Mouse (Mus musculus): ENCODE measurements around the gene Kirrel3. TPM values are rescaled to one million over a fixed set of nuclear protein-coding genes. Genes with fewer than 3 reads are reported as not detected.

The Kirrel3 gene
- total RNA-seq, 2 experiments from 2014 or later: 0.64 to 0.83 TPM

DNA sequence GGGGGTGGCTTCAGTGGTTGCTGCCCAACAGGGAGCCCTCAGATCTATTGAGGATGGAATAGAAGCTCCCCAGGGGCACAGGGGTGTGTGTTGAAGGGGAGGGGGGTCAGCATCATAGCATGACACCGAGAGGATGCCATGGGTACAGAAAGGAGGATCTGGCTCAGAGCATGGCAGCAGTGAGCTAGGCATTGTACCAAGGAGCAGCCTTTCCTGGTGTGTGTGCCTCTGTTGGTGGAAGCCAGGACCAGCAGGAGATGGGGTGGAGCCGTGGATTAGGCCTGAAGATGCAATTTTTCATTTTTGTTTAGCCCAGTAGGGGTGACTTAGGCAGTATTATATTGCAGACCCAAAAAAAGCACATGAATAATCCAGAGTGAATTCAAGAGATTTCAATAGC lies 7.9 kb downstream of the Kirrel3 start:
- no peak for DNase-seq (ENCODE audit: low spot score)
- intact Hi-C loops (cut with DNase I): no loop called here

GRCm38 (mm10) chr9:34498126-34498525 lies 12.4 kb downstream of the Kirrel3 start:
- intact Hi-C loops (cut with DNase I): loop anchor here (1.0 to 2.0 kb wide), 4 partner anchors 256 to 521 kb away; no protein-coding TSS in a partner anchor
- no peak for DNase-seq (ENCODE audit: low spot score)

DNA sequence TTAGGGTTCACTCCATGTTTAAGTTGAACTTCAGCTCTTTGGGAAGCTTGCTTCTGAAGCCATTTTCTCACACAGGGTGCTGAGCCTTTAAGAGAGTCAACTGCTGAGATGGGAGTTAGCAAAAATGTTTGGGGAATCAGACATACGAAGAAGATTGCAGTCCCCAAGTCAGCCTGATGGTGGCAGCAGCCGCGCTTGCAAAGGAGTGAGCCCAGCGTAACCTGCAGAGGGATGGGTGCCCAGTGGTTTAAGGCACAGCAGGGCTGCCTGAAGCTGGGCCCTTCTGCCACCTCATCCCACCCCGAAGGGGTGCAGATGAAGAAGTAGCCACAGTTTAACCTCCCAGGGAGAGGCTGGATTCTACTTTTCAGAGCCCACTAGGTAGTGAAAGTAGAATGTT lies 13.0 kb downstream of the Kirrel3 start:
- intact Hi-C loops (cut with DNase I): loop anchor here (1.0 to 2.0 kb wide), 4 partner anchors 256 to 521 kb away; no protein-coding TSS in a partner anchor
- peak; percentile 12 for DNase-seq (ENCODE audit: low spot score)

- no peak for DNase-seq (ENCODE audit: low spot score)
- intact Hi-C loops (cut with DNase I): no loop called here
Observed at GRCm38 (mm10) chr9:34507164-34507563, 21.5 kb downstream of the Kirrel3 start.

GRCm38 (mm10) chr9:34518861-34519260 lies 33.2 kb downstream of the Kirrel3 start:
- no peak for DNase-seq (ENCODE audit: low spot score)
- intact Hi-C loops (cut with DNase I): no loop called here

DNA sequence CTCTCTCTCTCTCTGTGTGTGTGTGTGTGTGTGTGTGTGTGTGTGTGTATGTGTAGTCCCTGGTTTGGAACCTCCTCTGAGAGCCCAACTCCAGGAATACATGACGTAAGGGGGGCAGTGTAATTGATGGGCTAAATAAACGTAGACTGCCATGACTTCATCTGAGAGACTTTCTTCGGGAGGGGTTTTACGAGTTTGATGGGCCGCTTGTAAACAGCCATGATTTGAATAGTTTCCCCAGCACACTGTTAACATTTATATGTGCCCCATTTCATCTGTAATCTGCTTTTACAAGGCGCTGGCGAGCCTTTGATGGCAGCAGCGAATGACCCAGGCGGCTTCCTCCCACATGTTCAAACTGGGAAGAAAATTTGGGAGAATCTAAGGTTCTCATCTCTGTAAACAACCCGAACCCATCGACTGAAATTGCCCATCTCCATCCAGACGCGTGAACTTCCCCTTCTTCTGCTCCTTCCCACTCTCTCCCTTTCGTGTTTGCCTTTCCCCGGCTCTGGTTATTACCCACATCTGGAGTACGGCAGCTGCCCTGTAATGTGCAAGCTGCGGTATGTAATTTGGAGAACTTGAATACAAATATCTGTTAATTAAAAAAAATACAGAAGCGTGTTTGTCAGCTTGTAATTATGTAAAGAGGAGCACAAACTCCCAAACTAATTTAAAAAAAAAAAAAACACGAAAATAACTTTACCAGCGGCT lies 34.7 kb downstream of the Kirrel3 start:
- intact Hi-C loops (cut with DNase I): no loop called here
- no peak for DNase-seq (ENCODE audit: low spot score)

DNA sequence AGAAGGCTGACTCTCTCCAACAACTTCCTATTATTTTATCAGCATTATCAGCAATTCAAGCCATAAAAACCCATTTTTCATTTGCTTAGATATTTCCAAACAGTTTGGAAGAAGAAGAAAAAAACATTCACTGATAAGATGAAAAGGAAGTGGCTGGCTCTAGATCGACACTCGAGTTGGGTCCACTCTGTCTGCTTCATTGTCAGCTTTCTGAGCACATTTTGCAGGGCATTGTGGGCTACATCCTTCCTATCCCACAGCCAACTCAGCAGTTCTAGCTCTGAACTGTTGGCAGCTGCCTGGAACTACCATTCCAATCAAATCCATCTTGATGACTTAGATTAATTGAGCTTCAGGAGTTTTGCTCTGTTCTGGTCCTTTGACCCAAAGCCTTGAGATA lies 40.0 kb downstream of the Kirrel3 start:
- intact Hi-C loops (cut with DNase I): no loop called here
- no peak for DNase-seq (ENCODE audit: low spot score)

GRCm38 (mm10) chr9:34538591-34539335 lies 53.1 kb downstream of the Kirrel3 start:
- intact Hi-C loops (cut with DNase I): no loop called here
- DNase-seq (ENCODE audit: low spot score): no peak

- intact Hi-C loops (cut with DNase I): no loop called here
- no peak for DNase-seq (ENCODE audit: low spot score)
Observed at GRCm38 (mm10) chr9:34541908-34542307, 56.2 kb downstream of the Kirrel3 start.

GRCm38 (mm10) chr9:34555699-34556098 lies 70.0 kb downstream of the Kirrel3 start:
- no peak for DNase-seq (ENCODE audit: low spot score)
- intact Hi-C loops (cut with DNase I): no loop called here

DNA sequence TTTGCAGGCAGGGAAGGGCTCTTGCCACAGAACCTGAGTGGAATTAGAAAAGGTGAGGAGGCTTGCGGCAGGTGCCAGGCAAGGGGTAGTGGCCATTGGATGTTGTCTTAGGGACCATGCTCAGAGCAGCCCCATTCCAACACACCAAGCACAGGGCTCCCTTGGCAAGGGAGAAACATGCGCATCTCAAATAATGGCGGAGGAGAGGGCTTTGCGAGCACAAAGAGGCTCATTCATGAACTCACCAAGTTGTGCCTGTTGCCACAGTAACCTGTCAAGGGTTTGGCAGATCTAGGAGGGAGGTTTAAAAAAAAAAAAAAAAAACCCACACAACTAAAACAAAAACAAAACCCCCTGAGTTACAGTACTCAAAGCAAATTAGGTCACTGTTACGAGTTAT lies 72.2 kb downstream of the Kirrel3 start:
- intact Hi-C loops (cut with DNase I): no loop called here
- no peak for DNase-seq (ENCODE audit: low spot score)

GRCm38 (mm10) chr9:34558291-34558899 lies 72.7 kb downstream of the Kirrel3 start:
- DNase-seq (ENCODE audit: low spot score): no peak
- intact Hi-C loops (cut with DNase I): no loop called here

DNA sequence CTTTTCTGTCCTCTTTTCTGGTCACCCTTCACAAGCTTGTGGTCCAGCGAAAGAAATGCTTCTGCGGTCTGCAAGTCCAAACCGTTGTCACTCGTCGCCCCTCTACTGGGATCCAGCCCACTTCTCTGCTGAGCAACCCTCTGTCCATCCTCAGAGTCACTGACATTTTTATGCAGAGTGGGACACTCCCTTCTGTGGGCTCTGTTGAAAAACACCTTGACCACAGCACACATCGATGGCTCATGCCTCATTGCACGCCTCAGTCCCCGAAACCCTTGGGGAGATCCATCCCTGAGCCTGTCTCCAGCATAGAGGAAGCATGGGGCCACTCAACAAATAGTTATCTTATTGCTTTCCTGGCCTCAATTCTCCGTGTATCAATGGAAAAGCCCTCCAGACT lies 73.4 kb downstream of the Kirrel3 start:
- no peak for DNase-seq (ENCODE audit: low spot score)
- intact Hi-C loops (cut with DNase I): no loop called here

DNA sequence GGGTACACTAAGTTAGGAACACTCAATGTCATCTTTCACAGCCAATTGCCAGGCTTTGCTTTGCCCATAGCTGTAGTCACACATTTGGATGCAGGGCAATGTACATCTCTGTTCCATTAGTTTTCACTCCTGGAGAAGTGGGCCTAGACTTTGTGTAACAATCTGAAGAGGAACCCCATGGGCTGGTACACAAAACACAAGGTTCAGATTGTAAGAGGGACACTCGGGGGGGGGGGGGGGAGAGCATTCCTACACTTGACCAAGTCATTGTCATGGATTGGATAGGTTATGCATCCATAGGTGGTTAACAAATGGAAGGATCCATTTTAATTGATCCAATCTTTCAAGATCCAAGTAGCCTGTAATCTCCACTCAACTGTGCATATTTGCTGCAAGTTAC lies 75.6 kb downstream of the Kirrel3 start:
- no peak for DNase-seq (ENCODE audit: low spot score)
- intact Hi-C loops (cut with DNase I): no loop called here

DNA sequence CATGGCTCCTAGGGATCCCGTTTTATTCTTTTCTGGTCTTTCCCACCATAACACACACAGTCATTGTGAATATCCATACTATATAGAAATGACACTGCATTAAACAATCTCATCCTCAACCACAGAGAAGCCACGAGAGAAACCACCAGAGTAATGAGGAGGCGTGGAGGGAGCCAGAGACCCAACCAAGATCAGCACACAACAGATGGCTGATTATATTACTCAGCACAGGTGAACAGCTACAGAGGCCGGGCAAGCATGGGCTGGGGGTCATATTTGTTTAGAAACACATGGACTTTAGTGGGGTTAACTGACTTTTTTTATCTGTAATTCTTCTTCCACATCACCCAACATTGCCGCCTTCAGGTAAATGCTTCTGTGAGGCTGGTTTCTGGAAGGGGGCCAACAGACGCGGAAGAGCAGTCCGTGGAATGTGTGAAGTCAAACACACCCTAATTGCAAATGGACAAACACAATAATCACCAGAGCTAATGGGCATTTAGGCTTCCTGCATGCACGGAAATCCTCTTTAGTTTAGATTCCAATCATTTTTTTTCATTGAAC lies 76.8 kb downstream of the Kirrel3 start:
- DNase-seq (ENCODE audit: low spot score): no peak
- intact Hi-C loops (cut with DNase I): no loop called here

DNA sequence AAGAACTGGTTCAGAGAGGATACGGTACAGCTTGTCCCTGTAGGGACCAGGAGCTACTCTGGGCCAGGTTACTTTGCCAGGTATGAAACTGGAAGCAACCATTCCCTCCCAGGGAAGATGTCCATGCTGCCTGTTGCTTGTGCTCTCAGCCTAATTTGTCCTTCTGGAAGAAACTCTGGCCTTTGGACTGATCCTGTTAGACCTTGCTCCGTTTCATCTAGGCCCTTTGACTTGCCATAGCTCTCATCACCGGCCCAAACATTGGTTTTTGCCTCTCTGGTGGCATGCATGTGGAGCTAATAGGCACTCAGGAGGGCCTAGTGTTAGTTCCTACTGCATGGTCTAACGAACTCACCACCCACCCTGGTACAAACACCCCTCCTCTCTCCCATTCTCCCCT lies 88.2 kb downstream of the Kirrel3 start:
- intact Hi-C loops (cut with DNase I): no loop called here

GRCm38 (mm10) chr9:34574611-34575010 lies 88.9 kb downstream of the Kirrel3 start:
- intact Hi-C loops (cut with DNase I): no loop called here
- no peak for DNase-seq (ENCODE audit: low spot score)

More for the DNA sequence above, 88.2 kb downstream of the Kirrel3 start:
- DNase-seq (ENCODE audit: low spot score): no peak

GRCm38 (mm10) chr9:34579174-34579573 lies 93.5 kb downstream of the Kirrel3 start:
- no peak for DNase-seq (ENCODE audit: low spot score)
- intact Hi-C loops (cut with DNase I): no loop called here

DNA sequence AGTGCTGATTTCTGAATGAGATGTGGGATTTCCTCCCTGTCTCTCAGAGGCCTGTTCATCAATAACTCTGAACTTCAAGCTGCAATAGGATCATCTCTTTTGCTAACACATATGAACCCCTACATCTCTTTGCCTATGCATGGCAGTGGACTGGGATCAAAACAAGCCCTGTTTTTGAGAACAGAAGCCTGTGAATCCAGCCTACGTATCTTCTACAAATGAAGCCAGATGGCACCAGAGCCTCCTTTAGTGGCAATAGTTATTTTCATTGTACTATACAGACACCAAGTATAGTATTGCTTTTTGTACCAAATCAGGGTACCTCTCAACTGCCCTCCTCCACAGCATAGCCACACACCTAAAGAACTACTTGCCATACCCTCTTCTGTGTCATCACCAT lies 94.4 kb downstream of the Kirrel3 start:
- intact Hi-C loops (cut with DNase I): no loop called here
- DNase-seq (ENCODE audit: low spot score): no peak

- intact Hi-C loops (cut with DNase I): no loop called here
- no peak for DNase-seq (ENCODE audit: low spot score)
Observed at GRCm38 (mm10) chr9:34582496-34582895, 96.8 kb downstream of the Kirrel3 start.

DNA sequence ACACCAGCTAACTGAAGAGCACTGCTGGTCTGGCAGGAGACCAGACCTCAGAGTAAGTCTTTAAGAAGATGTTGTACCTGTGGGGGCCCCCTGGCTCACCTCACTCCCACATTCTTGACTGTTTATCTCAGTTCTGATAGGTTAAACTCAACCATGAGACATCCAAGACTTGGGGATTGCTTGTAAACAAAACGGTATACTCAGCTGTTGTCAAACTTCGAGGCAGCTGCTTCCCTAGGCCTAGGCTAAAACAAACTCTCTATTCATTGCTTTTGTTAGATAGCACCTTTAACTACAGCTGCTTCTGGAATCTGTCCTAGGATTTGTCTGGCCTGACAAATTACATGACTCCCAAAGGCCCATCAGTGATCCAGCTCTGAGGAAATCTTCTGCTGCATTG lies 99.8 kb downstream of the Kirrel3 start:
- intact Hi-C loops (cut with DNase I): no loop called here
- DNase-seq (ENCODE audit: low spot score): no peak

All from heart, postnatal 25 days (tissue).